Mouse (Mus musculus) kidney, adult 9 months (tissue): ENCODE measurements around the gene Gas7.

Experiments
- DNase-seq: peaks from one replicate; pipeline ENCODE4 v3.0.0; 2022

Gas7 gene

DNA sequence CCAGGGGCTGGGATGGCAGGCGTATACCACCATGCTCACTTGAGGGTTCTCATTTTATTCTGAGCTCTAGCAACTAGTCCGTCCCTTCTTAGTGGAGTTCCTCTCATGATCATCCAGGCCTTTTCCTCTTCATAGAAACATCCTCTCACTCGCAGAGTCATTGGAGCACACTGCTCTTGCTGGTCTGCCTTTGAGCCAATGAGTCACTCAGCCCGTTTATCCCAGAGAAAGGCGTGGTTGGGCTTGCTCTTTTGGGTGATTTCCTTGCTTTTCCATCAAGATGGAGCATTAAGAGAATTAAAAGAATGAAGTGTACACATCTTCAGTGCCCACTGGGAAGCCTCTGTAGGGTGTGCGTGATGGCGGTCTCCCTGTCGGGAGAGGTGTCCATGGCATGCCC is 206.2 kb downstream of the Gas7 start:
- no peak for DNase-seq

DNA sequence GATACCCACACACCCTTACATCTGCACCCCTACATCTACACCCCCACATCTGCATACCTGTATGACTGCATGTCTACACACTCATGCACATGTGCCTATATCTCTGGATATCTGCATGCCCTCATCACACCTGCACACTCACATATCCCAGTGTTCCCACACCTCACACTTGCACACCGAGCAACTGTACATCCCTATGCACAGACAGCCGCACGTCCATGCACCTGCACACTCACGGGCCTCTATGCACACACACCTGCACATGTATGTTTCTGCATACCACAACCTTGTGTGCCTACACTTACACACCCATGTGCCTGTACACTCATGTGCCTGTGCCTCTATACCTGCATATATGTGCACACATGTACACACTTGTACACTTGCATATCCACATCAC is 208.2 kb downstream of the Gas7 start:
- no peak for DNase-seq

DNA sequence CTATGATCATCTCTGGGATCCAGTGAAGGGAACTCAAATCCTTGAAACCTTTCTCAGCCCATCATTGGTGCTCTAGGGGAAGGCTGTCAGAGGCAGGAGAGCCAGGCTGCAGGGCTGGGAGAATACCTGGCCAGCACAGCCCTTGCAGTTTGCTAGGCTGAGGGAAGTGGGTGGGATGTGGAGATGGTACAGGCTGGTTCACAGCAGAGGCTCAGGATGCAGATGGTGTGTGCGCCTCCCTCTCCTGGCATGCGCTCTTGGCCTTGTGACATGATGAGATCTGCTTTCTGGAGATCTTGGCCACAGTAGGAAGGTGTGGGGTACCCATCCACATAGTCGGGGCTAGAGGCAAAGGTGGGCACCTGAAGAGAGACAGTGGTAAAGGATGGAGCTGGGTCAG is 209.0 kb downstream of the Gas7 start:
- DNase-seq: no peak

DNA sequence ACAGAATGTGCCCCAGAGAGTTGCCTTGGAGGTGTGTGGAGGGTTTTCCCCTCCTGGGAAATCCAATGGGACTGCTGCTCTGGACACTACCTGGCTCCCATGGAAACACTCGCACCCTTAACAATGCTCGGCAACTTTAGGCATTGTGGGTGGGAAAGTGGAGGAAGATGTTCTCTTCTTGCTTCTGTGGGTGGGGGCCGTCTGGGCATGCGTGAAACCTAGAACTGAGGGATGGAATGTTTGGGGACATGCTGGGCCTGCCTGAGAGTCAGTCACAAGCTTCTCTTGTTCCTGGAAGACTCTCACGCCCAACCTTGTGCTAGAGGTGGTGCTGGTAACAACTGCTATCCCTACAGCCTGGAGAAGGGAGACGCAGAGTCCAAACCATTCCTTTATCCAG is 209.7 kb downstream of the Gas7 start:
- no peak for DNase-seq

DNA sequence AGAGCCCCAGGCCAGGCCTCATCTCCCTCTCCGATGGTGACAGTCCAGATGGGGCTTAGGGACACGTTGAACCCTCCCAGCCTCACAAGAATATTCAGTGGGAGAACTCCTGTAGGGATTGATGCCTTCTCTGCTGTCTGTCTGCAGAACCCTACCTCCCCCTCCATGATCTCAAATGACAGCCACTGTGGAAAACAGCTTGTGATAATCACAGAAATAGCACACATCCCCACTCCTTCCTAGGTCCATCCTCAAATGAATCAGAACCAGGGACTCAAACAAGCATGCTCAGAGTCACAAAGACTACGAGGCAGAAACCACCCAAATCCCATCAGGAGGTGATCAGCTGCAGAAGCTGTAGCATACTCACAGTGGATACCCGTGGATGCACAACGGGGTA is 210.9 kb downstream of the Gas7 start:
- no peak for DNase-seq

DNA sequence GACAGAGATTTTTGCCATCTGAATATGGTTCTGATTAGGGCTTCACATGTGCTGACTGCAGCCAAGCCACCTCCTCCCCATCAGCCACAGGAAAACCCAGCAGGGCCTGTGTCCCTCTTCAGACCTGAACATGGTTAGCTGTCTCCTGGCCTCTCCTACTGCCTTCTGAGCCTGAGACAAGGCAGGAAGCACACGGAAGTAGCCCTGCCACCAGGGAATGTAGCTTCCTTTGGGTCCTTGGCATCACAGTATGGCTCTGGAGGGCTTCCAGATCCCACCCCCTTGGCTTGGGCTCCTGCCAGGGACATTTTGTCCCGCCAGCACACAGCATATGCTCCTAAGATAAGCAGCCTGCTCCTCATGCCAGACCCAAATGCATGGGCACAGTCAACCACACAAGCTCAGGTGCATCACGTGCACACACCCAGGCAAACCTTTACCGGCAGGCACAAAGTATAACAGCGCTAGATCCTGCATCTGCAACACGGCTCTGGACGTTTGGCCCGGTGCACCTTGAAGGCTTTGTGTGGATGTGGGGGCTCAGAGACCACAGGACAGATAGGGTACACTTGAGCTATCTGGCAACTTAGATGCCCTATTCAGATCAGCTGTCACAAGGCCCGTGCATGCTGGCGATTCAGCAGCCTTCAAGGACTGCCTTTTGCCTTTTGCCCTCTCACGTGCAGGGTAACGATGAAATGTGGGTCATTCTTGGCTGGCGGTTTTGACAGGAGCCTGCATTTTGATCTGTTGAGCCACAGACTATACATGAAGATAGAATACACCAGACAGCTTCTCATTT is 212.5 kb downstream of the Gas7 start:
- DNase-seq: peak; percentile 71

DNA sequence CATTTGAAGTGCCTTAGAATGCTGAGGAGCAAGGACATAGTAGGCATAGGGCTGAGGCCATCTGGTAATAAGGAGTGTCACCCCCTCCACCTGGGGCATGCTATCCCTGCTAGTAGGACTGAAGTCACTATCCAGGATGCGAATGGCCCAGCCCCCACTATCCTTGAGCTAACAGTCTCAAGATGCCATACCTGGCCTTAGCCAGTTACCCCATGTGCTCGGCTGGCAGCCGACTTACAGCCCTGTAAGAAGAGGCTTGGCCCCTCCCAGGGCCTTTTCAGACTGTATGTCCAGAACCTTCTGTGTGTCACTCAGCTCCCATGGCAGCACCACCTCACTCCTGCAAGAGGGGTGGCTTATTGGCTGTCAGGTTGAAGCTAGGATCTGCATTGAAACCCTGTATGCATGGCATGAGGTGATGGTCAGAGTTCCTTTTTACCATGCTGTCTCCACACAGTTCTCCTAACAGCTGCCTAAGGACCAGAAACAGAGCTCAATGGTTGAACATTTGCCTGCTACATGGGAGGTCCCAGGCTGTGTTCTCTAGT is 213.3 kb downstream of the Gas7 start:
- DNase-seq: no peak

DNA sequence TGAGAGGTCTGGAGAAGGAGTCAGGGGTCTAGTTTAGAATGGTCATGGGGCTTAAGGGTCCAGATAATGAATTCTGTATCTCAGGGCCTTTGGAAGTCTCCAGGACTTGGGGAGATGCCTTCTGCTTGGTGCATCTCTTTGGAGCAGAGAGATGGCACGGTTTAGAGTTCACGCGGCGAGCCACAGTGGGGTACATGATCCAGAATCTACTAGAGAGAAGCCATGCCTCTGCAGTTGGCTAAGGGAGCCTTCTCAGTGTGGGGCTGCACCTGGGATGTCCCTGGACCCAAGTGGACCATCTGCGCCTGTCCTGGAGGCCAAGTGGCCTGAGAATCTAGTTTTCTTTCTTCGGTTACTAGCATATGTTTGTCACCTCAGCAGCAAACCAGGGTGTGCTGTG is 214.8 kb downstream of the Gas7 start:
- no peak for DNase-seq

DNA sequence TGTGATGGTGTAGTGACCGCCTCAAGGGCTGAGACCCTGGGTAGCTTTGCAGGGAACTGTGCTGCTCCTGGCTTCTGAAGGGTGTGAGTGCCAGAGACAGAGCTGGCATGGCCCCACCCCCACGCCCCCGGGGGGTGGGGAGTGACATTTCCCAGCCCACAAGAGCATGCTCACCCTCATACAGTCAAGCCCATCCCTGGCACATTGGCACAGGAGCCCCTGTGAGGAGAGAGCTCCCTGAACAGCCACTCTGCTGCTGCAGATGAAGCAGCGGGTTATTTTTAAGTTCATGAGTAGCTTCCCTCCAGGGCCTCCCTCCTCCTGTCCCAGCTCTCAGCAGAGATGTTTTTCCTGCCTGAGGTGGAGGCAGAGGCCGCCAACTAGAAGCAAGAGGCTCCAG is 216.9 kb downstream of the Gas7 start:
- DNase-seq: no peak

DNA sequence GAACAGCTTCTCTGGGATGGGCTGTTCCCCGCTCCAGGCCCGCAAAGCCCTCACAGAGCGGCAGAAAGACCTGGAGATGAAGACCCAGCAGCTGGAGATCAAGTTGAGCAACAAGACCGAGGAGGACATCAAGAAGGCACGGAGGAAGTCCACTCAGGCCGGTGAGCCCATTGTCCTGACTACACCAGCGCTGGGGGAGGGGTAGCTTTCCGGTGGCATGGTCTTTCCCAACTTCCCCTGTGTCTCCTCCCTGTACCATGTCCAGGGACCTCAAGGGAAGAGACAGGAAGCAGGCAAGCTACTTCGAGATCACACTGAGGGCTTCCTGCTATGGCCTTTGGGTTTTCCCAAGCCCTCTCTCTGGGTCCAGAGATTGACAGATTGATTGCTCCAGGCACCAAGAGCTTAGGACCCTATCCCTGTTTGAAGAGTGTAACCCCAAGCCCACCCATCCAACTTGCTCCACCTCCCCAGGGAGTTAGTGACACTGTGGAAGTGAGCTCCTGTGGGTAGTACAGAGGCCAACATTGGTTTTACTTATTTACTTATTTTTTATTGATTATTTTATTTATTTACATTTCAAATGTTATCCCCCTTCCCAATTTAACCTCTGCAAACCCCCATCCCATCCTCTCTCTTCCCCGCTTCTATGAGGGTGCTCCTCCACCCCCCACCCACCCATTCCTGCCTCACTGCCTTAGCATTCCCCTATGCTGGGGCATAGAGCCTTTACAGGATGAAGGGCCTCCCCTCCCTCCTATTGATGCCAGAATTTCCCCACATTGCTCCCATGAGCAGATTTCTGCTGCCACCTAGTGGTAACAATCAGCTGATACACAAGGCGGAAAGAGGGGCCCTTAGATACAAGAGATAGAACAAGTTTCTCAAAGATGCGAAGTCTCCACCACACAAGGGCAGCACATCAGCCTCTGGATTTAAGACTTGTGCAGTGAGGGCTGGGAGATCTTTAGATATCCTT is 220.6 kb downstream of the Gas7 start:
- peak; percentile 60 for DNase-seq

DNA sequence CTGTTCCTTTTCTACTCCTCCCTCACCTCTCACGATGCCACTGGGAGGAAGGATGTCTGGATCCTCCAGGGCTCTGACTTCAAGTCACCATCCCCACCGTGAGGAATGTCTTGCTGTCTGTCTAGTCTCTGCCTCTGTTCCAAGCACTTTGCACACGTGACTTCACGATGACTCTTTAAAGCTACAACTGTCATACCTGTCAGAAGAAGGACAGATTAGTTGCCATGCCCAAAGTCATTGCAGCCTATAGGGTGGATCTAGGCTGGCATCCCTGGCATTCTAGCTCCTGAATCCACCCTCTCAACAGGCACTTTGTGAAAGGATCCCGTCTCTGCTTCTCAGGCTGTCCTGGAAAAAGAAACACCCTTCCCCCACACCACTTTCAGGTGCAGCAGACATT is 224.1 kb downstream of the Gas7 start:
- DNase-seq: no peak

DNA sequence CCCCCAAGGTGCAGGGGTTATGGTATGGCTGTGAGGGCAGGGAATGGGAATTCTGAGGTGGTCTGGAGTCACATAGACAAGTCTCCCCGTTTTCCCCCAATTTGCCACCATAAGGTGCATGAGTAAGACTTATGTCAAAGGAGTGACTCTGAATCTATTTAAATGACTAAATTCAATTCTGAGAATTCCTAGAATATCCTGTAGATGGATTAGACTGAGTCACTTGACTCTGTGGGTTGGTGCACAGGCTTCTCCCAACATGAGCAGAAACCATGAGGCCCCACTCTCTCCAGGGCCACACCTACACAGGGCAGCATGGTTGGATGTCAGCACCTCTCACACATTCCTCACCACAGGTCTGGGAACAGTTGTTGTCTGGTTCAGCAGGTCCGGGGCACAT is 224.7 kb downstream of the Gas7 start:
- no peak for DNase-seq

DNA sequence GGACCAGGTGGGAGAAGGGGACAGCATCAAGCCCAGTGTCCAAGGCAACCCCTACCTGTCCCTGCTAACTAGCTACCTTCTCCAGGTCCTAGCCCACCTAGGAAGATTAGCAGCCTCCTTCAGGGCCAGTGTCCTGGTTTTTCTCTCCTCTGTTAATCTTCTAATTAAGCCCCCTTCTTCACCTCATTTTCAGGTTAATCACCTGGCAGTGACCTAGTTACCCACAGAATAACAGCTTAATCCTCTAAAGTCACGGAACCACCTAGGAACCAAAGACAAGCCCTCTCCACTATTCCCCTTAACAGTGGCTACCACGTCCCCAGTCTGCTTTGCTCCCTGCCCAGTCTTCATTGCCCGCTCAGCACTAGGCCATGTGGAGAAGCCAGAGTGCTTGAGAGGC is 226.6 kb downstream of the Gas7 start:
- DNase-seq: no peak

DNA sequence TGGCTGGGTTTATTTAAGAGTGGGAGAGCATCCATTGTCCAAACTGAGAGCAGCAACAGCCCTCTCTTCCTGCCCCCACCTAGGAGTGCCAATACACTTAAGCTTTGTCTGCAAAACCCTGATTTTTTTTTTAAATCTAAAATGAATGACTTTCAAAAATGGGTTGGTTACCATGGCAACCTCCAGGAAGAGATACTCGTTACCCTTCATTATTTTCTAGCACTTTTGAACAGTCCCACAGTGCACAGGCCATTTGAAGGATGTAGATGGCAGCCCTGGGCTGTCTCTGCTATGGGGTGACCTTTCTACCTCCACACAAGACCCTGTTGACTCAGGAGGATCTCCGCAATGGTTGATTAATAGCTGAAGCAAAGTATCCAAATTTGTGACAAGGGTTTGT is 230.9 kb downstream of the Gas7 start:
- no peak for DNase-seq

DNA sequence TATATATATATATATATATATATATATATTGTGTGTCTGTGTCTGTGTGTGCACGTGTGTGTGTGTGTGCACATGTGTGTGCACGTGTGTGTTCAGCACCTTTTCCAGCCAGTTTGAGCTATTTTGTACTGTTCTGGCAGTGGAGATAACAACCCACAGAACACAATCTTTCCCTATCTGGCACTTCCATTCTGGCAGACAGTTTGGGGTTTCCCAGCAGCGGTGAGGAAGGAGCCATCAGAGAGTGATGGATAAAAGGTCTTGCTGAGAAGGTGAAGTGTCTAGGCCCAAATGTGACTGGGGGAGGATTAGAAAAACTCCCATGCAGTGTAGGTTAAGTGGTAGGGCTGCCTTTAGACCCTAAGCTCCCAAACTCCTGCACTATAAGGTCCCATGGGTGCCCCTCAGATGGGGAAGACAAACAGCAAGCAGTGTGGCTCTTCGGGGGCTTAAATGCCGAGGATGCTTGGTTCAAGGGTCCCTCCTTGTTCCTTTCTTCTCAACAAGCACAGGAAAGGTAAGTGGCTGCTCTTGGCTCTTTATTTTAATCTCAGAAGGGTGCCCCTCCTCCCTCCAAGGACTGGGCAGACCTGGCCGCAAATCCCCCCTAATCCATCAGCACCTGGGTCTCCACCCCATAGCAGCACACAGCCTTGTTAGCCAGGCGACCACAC is 239.6 kb downstream of the Gas7 start, which contains the start of gene Rcvrn:
Gene Rcvrn, plus strand, starts transcription at position 624 of the 674 bp plus-strand sequence.
- no peak for DNase-seq

DNA sequence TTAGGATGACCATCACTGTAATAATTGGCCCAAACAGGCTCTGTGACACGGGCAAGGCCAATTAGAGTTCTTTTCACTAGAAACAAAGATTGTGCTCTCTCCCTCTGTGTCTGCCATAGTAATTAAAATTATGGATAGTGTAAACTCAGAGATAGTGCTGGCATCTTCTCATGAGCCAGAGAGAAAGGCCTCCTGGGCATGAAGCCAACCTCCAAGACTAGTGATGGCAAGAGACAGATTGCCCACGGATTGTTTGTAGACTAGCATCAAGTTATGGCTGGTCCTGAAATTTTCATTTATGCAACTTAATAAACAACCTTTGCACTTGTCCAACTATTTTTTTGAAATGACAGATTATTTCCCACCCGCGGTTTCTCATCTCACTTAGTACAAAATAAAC is 257.7 kb downstream of the Gas7 start:
- DNase-seq: no peak

DNA sequence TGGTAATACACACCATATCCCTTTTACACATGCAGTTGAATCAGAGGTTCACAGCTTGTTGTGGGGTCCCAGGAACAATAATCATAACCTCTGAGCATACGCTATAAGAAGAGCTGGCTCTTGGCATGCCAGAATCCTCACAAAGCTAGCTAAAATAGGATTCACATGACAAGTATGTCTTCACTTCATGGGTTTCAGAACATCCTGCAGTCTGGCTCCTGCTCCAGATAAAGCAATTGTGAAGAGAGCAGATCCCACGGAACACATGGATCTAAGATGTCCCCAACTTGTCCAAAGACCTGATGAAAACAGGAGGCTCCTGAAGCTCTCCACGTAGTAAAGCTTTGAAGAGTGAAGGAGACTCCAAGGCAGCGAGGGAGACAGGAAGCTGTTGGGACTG is 260.1 kb downstream of the Gas7 start:
- DNase-seq: no peak

DNA sequence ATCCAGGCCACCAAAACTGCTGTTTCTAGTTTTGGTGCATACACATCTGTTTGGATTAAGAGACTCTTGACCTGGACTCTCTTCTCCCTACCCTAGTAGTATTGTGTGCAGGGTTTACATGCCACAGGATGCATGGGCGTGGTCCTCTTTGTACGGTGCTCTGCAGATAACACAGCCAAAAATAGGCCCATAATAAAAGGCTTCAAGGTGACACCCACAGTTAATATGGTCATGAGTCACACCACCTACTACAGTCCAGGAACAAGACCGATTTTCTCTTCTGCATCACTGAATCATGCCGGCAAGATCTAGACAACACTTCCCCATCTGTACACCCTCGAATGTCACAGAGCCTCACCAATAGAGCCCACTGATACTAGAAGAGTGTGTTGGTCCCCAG is 266.2 kb downstream of the Gas7 start:
- no peak for DNase-seq

DNA sequence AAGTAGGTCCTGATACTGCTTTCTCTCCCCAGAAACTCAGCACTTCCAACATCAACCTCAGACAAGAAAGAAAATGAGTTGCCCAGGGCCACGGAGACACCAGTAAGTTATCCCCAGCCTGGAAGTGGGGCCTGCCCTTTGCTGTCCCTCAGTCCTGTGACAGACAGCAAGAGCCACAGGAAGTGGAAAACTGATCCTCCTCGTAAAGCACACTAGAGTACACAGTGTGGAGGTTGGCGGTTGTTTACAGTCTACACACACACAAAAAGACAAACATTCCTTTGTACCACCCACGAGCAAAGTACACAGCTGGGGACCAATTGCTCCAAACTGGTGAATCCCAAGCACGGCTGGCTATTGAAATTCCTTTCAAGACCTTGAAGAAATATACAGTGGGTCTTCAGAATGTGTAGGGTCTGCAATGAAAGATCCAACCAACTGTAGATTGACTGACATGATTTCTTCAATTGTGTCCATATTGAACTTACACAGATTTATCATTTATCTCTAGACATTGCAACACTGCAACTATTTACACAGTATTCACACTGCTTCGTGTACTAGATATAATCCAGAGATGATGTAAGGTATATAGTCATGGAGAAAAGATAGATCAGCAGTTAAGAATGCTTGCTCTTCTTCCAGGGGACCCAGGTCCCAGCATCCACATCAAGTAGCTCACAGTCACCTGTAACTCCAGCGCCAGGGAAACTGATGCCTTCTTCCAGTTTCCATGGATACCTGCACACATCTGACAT is 267.3 kb downstream of the Gas7 start:
- no peak for DNase-seq

DNA sequence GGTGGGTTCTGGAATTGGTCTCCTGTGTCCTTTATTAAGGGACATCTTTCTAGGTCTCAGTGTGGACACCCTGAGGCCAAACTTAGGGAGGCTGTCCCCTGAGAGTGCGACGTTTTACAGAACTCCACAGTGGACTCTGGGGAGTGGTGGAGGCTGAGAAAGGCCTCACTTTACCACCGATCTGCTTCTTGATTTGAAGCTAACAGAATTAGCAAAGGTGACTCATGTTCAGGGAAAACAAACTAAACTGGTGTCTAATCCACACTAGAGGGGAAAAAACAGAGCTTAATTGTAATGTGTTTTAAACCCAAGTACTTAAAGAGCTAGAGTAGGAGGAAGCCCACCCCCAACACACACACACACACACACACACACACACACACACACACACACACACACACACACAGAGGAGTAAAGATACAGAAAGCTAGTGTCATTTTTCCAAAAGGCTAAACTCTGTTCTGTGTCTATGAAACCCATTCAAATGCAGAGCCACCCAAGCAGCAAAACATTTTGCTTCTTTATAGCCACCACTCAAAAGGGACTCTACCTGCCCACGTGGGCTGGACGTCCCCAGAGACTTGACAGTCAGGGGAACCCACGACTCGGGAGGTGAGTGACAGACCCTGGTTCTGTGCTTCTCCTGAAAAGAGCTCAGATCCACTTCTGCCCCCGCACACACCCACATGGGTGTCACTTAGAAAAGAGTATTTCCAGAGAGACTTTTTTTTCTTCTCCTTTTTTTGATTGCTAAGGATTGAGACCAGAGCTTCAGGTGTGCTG is 268.2 kb downstream of the Gas7 start:
- no peak for DNase-seq

DNA sequence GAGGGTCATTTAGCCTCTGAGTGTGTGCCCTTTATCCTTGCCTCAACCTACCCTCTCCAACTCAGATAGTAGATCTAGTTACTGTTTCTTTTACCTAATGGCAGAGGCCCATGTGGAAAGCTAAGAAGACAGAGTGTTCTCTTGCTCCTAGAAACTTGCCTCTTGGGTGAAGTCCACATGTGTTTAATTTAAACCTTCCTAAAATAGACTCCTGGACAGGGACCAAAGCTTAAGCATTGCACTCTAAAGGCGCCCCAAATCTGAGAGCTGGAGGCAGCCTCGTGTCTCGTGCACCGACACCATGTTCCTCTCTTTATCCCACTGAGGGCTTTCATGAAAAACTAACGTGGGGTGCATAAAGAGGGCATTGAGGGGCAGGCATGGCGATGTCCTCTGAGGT is 271.9 kb downstream of the Gas7 start:
- no peak for DNase-seq

DNA sequence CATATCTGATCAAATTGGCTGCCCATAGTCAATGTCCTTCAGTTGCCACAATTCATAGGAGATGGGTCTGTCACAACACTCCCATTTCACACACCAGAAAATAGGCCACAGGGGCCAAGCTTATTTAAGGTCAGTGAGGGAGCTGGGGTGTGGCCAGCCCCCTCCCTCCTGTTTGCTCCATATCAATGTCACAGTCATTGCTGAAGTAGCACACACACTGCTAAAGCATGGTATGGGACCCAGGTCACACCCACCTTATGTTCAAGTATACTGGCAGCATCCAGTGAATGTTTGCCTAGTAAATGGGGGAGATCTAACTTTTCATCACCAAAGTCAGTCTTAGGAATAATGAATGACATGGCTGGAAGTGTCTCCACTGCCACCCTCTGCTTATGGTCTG is 273.5 kb downstream of the Gas7 start:
- DNase-seq: no peak
